Mouse (Mus musculus): Measurements from ENCODE around the gene Swi5. TPM values are rescaled to one million over a fixed set of nuclear protein-coding genes. Genes with fewer than 3 reads are reported as not detected.
"Not testable (repeated sequence)": the region's sequence is repeated elsewhere in the genome, so short reads cannot be mapped to it uniquely, and the experiment has no call there.

Gene Swi5
- polyA plus RNA-seq, 1 experiment = not detected

GRCm38 (mm10) chr2:32306176-32306575 lies 18.3 kb upstream of the Swi5 start:
- 81% methylated on average over 9 of the region's 9 CpGs for WGBS
- TF ChIP-seq CTCF (IDR thresholded peaks at IDR 0.05; ENCODE audit: insufficient read depth, low read depth, low read length) (no peak), POLR2A (IDR thresholded peaks at IDR 0.05; ENCODE audit: insufficient read depth, low read depth, low read length) (no peak)
- Histone ChIP-seq H3K27ac (ENCODE audit: insufficient read depth, low read depth, low read length) (no peak overlapping the region), H3K4me1 (ENCODE audit: control insufficient read depth, insufficient read depth, low read length) (peaks cover 4% of the 10 kb centered on the region; the same call in 1 of the 2 replicates), H3K4me3 (ENCODE audit: insufficient read depth, low read depth, low read length) (no peak overlapping the region)

- H3K27ac ChIP-seq (ENCODE audit: insufficient read depth, low read depth, low read length) = no peak overlapping the region
Measured at GRCm38 (mm10) chr2:32305668-32306067, 17.8 kb upstream of the Swi5 start.

GRCm38 (mm10) chr2:32304145-32304832 lies 16.4 kb upstream of the Swi5 start:
- no peak overlapping the region for H3K27ac ChIP-seq (ENCODE audit: insufficient read depth, low read depth, low read length)
- WGBS = 46% methylated on average over 8 of the region's 8 CpGs
- peaks cover 4% of the 10 kb centered on the region; the same call in 1 of the 2 replicates for H3K4me1 ChIP-seq (ENCODE audit: control insufficient read depth, insufficient read depth, low read length)
- no peak overlapping the region for H3K4me3 ChIP-seq (ENCODE audit: insufficient read depth, low read depth, low read length)
- TF ChIP-seq POLR2A (IDR thresholded peaks at IDR 0.05; ENCODE audit: insufficient read depth, low read depth, low read length) (no peak), CTCF (IDR thresholded peaks at IDR 0.05; ENCODE audit: insufficient read depth, low read depth, low read length) (peak; percentile 60; the same call in 1 of the 2 replicates)

More at GRCm38 (mm10) chr2:32305668-32306067, 17.8 kb upstream of the Swi5 start:
- peaks cover 4% of the 10 kb centered on the region; the same call in 1 of the 2 replicates for H3K4me1 ChIP-seq (ENCODE audit: control insufficient read depth, insufficient read depth, low read length)
- 86% methylated on average over 5 of the region's 5 CpGs for WGBS
- H3K4me3 ChIP-seq (ENCODE audit: insufficient read depth, low read depth, low read length) = no peak overlapping the region
- no peak for TF ChIP-seq POLR2A (IDR thresholded peaks at IDR 0.05; ENCODE audit: insufficient read depth, low read depth, low read length)
- no peak for TF ChIP-seq CTCF (IDR thresholded peaks at IDR 0.05; ENCODE audit: insufficient read depth, low read depth, low read length)

- Histone ChIP-seq H3K27ac (ENCODE audit: insufficient read depth, low read depth, low read length) (no peak overlapping the region), H3K4me1 (ENCODE audit: control insufficient read depth, insufficient read depth, low read length) (peaks cover 4% of the 10 kb centered on the region; the same call in 1 of the 2 replicates), H3K4me3 (ENCODE audit: insufficient read depth, low read depth, low read length) (no peak overlapping the region)
- TF ChIP-seq POLR2A (IDR thresholded peaks at IDR 0.05; ENCODE audit: insufficient read depth, low read depth, low read length) (no peak), CTCF (IDR thresholded peaks at IDR 0.05; ENCODE audit: insufficient read depth, low read depth, low read length) (0 out of 2 replicates have a peak, but pooled peaks have one; percentile 17)
- WGBS = 90% methylated on average over 10 of the region's 10 CpGs
Measured at GRCm38 (mm10) chr2:32302952-32303351, 15.1 kb upstream of the Swi5 start.

- Histone ChIP-seq H3K4me3 (ENCODE audit: insufficient read depth, low read depth, low read length) (no peak overlapping the region), H3K27ac (ENCODE audit: insufficient read depth, low read depth, low read length) (no peak overlapping the region)
- TF ChIP-seq CTCF (IDR thresholded peaks at IDR 0.05; ENCODE audit: insufficient read depth, low read depth, low read length) = no peak
- no peak for TF ChIP-seq POLR2A (IDR thresholded peaks at IDR 0.05; ENCODE audit: insufficient read depth, low read depth, low read length)
Measured at GRCm38 (mm10) chr2:32299469-32299868, 11.6 kb upstream of the Swi5 start.

GRCm38 (mm10) chr2:32295842-32296241 lies 8.0 kb upstream of the Swi5 start:
- not testable (repeated sequence) for H3K4me3 ChIP-seq (ENCODE audit: insufficient read depth, low read depth, low read length); H3K27ac ChIP-seq (ENCODE audit: insufficient read depth, low read depth, low read length); H3K4me1 ChIP-seq (ENCODE audit: control insufficient read depth, insufficient read depth, low read length)
- WGBS = 84% methylated on average over 2 of the region's 2 CpGs

More at GRCm38 (mm10) chr2:32299469-32299868, 11.6 kb upstream of the Swi5 start:
- WGBS = 89% methylated on average over 4 of the region's 4 CpGs
- H3K4me1 ChIP-seq (ENCODE audit: control insufficient read depth, insufficient read depth, low read length) = peaks cover 4% of the 10 kb centered on the region; the same call in 1 of the 2 replicates

- H3K4me1 ChIP-seq (ENCODE audit: control insufficient read depth, insufficient read depth, low read length) = no peaks in the 10 kb centered on the region
- no peak overlapping the region for H3K4me3 ChIP-seq (ENCODE audit: insufficient read depth, low read depth, low read length)
- TF ChIP-seq CTCF (IDR thresholded peaks at IDR 0.05; ENCODE audit: insufficient read depth, low read depth, low read length) (no peak), POLR2A (IDR thresholded peaks at IDR 0.05; ENCODE audit: insufficient read depth, low read depth, low read length) (no peak)
- WGBS = 82% methylated on average over 3 of the region's 3 CpGs
- no peak overlapping the region for H3K27ac ChIP-seq (ENCODE audit: insufficient read depth, low read depth, low read length)
Measured at GRCm38 (mm10) chr2:32295285-32295684, 7.4 kb upstream of the Swi5 start.

- Histone ChIP-seq H3K4me3 (ENCODE audit: insufficient read depth, low read depth, low read length) (no peak overlapping the region), H3K4me1 (ENCODE audit: control insufficient read depth, insufficient read depth, low read length) (no peaks in the 10 kb centered on the region; the same call in 1 of the 2 replicates), H3K27ac (ENCODE audit: insufficient read depth, low read depth, low read length) (no peak overlapping the region)
- 61% methylated on average over 8 of the region's 8 CpGs for WGBS
- TF ChIP-seq CTCF (IDR thresholded peaks at IDR 0.05; ENCODE audit: insufficient read depth, low read depth, low read length) = no peak
- no peak for TF ChIP-seq POLR2A (IDR thresholded peaks at IDR 0.05; ENCODE audit: insufficient read depth, low read depth, low read length)
Measured at GRCm38 (mm10) chr2:32294348-32294747, 6.5 kb upstream of the Swi5 start.

GRCm38 (mm10) chr2:32289578-32289977 lies 1.7 kb upstream of the Swi5 start:
- no peak for TF ChIP-seq POLR2A (IDR thresholded peaks at IDR 0.05; ENCODE audit: insufficient read depth, low read depth, low read length)
- TF ChIP-seq CTCF (IDR thresholded peaks at IDR 0.05; ENCODE audit: insufficient read depth, low read depth, low read length) = no peak
- Histone ChIP-seq H3K27ac (ENCODE audit: insufficient read depth, low read depth, low read length) (no peak overlapping the region), H3K4me3 (ENCODE audit: insufficient read depth, low read depth, low read length) (no peak overlapping the region), H3K4me1 (ENCODE audit: control insufficient read depth, insufficient read depth, low read length) (no peaks in the 10 kb centered on the region; the same call in 1 of the 2 replicates)
